Mouse (Mus musculus): ENCODE data around the gene Zkscan7. TPM values are rescaled to one million over a fixed set of nuclear protein-coding genes. Genes with fewer than 3 reads are reported as not detected.

The Zkscan7 gene
- polyA plus RNA-seq, 2 experiments = 0.22 to 0.85 TPM

DNA sequence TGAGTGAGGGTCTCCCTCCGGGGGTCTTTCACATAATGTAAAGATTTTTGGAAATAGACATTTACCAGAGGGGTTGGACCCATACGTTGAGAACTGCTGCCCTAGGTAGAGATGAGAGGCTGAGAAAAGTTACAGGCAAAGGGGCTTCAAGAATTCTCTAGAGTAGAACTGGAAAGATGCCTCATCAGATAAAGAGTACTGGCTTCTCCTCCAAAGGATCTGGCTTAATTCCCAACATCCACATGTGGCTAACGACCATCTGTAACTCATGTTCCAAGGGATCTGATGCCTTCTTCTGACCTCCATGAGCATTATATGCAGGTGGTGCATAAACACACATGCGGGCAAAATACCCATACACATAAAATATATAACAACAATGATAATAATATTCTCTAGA lies 29.9 kb upstream of the Zkscan7 start:
- WGBS (ENCODE audit: insufficient replicate concordance) = 79% methylated on average over 4 of the region's 4 CpGs
- Histone ChIP-seq H3K4me2 (ENCODE audit: low read depth) (no peak overlapping the region), H3K4me3 (ENCODE audit: insufficient read depth in 1 of 2, low read depth in 2 of 2, low read length in 2 of 2) (no peak overlapping the region), H3K9ac (replicated peaks) (no peak overlapping the region), H3K27ac (no peak overlapping the region), H3K4me1 (replicated peaks; ENCODE audit: control insufficient read depth in 2 of 2, insufficient read depth in 2 of 2, low read length in 1 of 2) (no peaks in the 10 kb centered on the region), H3K36me3 (replicated peaks; ENCODE audit: control insufficient read depth, insufficient read depth, low read depth) (peaks cover 77% of the 10 kb centered on the region), H3K27me3 (ENCODE audit: control insufficient read depth, insufficient read depth, low read length) (no peaks in the 10 kb centered on the region), H3K9me3 (ENCODE audit: control insufficient read depth, low read length) (peaks cover 12% of the 10 kb centered on the region)
- ATAC-seq (ENCODE audit: insufficient read depth) = no peak
- DNase-seq (ENCODE audit: low read depth in 3 of 3, low spot score in 3 of 3) = no peak
- TF ChIP-seq EP300 (IDR thresholded peaks at IDR 0.05; ENCODE audit: low read depth) = no peak
- no peak for TF ChIP-seq CTCF (IDR thresholded peaks at IDR 0.05; ENCODE audit: low read depth)

DNA sequence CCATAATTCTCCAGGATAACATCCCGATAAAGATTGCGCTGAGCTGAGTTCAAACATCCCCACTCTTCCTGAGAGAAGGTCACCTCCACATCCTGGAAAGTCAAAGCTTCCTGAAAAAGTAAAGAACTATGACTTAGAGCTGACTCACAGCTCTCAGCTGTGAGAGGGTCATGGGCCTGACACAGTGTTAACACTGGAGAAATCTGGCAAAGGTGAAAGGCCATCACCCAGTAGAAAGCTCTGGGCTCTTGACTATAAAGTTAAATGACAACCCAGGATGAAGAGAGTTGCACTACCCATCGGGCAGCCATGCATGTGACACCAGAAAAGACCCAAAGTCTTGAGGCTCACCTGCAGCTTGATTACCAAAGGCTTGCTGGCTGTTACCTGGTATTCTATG lies 28.8 kb upstream of the Zkscan7 start:
- DNase-seq (ENCODE audit: low read depth in 3 of 3, low spot score in 3 of 3) (no peak), ATAC-seq (ENCODE audit: insufficient read depth) (no peak)
- WGBS (ENCODE audit: insufficient replicate concordance) = 89% methylated on average over 3 of the region's 3 CpGs
- H3K36me3 ChIP-seq (replicated peaks; ENCODE audit: control insufficient read depth, insufficient read depth, low read depth) = peaks cover 87% of the 10 kb centered on the region
- TF ChIP-seq CTCF (IDR thresholded peaks at IDR 0.05; ENCODE audit: low read depth) (no peak), EP300 (IDR thresholded peaks at IDR 0.05; ENCODE audit: low read depth) (no peak)
- no peak overlapping the region for H3K4me3 ChIP-seq (ENCODE audit: insufficient read depth in 1 of 2, low read depth in 2 of 2, low read length in 2 of 2)
- no peak overlapping the region for H3K27ac ChIP-seq
- H3K4me2 ChIP-seq (ENCODE audit: low read depth) = no peak overlapping the region
- no peaks in the 10 kb centered on the region for H3K27me3 ChIP-seq (ENCODE audit: control insufficient read depth, insufficient read depth, low read length)
- H3K9ac ChIP-seq (replicated peaks) = no peak overlapping the region
- H3K9me3 ChIP-seq (ENCODE audit: control insufficient read depth, low read length) = peaks cover 20% of the 10 kb centered on the region
- no peaks in the 10 kb centered on the region for H3K4me1 ChIP-seq (replicated peaks; ENCODE audit: control insufficient read depth in 2 of 2, insufficient read depth in 2 of 2, low read length in 1 of 2)

GRCm38 (mm10) chr9:122860752-122861151 lies 24.7 kb upstream of the Zkscan7 start:
- Histone ChIP-seq H3K27ac (no peak overlapping the region), H3K4me2 (ENCODE audit: low read depth) (no peak overlapping the region), H3K4me3 (ENCODE audit: insufficient read depth in 1 of 2, low read depth in 2 of 2, low read length in 2 of 2) (no peak overlapping the region), H3K4me1 (replicated peaks; ENCODE audit: control insufficient read depth in 2 of 2, insufficient read depth in 2 of 2, low read length in 1 of 2) (peaks cover 13 to 15% of the 10 kb centered on the region in 2 experiments), H3K27me3 (ENCODE audit: control insufficient read depth, insufficient read depth, low read length) (no peaks in the 10 kb centered on the region), H3K9ac (replicated peaks) (no peak overlapping the region), H3K9me3 (ENCODE audit: control insufficient read depth, low read length) (peaks cover 20% of the 10 kb centered on the region), H3K36me3 (replicated peaks; ENCODE audit: control insufficient read depth, insufficient read depth, low read depth) (peaks cover 62% of the 10 kb centered on the region)
- ATAC-seq (ENCODE audit: insufficient read depth) (no peak), DNase-seq (ENCODE audit: low read depth in 3 of 3, low spot score in 3 of 3) (no peak)
- no peak for TF ChIP-seq CTCF (IDR thresholded peaks at IDR 0.05; ENCODE audit: low read depth)
- no peak for TF ChIP-seq EP300 (IDR thresholded peaks at IDR 0.05; ENCODE audit: low read depth)

GRCm38 (mm10) chr9:122863731-122864130 lies 21.8 kb upstream of the Zkscan7 start:
- Histone ChIP-seq H3K9ac (replicated peaks) (no peak overlapping the region; the same call in 1 of the 2 replicates), H3K27ac (no peak overlapping the region), H3K27me3 (ENCODE audit: control insufficient read depth, insufficient read depth, low read length) (no peaks in the 10 kb centered on the region), H3K4me2 (ENCODE audit: low read depth) (peak overlapping the region; percentile 64), H3K9me3 (ENCODE audit: control insufficient read depth, low read length) (peaks cover 20% of the 10 kb centered on the region), H3K4me1 (replicated peaks; ENCODE audit: control insufficient read depth in 2 of 2, insufficient read depth in 2 of 2, low read length in 1 of 2) (peaks cover 15 to 16% of the 10 kb centered on the region in 2 experiments), H3K36me3 (replicated peaks; ENCODE audit: control insufficient read depth, insufficient read depth, low read depth) (peaks cover 37% of the 10 kb centered on the region), H3K4me3 (ENCODE audit: insufficient read depth in 1 of 2, low read depth in 2 of 2, low read length in 2 of 2) (peak overlapping the region in 1 of 2 experiments; percentile 14; a peak in 2 of 4 replicates)
- no peak for ATAC-seq (ENCODE audit: insufficient read depth)
- no peak for TF ChIP-seq EP300 (IDR thresholded peaks at IDR 0.05; ENCODE audit: low read depth)
- TF ChIP-seq CTCF (IDR thresholded peaks at IDR 0.05; ENCODE audit: low read depth) = no peak
- DNase-seq (ENCODE audit: low read depth in 3 of 3, low spot score in 3 of 3) = peak in 1 of 3 experiments; percentile 17
- WGBS (ENCODE audit: insufficient replicate concordance) = 52% methylated on average over 2 of the region's 2 CpGs

- Histone ChIP-seq H3K9me3 (ENCODE audit: control insufficient read depth, low read length) (peaks cover 14% of the 10 kb centered on the region), H3K4me2 (ENCODE audit: low read depth) (peak overlapping the region; percentile 64), H3K27me3 (ENCODE audit: control insufficient read depth, insufficient read depth, low read length) (no peaks in the 10 kb centered on the region), H3K9ac (replicated peaks) (peak overlapping the region; percentile 87), H3K27ac (no peak overlapping the region), H3K4me1 (replicated peaks; ENCODE audit: control insufficient read depth in 2 of 2, insufficient read depth in 2 of 2, low read length in 1 of 2) (peaks cover 15 to 16% of the 10 kb centered on the region in 2 experiments), H3K36me3 (replicated peaks; ENCODE audit: control insufficient read depth, insufficient read depth, low read depth) (peaks cover 26% of the 10 kb centered on the region), H3K4me3 (ENCODE audit: insufficient read depth in 1 of 2, low read depth in 2 of 2, low read length in 2 of 2) (peak overlapping the region; percentile 63 to 76)
- no peak for DNase-seq (ENCODE audit: low read depth in 3 of 3, low spot score in 3 of 3)
- ATAC-seq (ENCODE audit: insufficient read depth) = no peak
- no peak for TF ChIP-seq CTCF (IDR thresholded peaks at IDR 0.05; ENCODE audit: low read depth)
- TF ChIP-seq EP300 (IDR thresholded peaks at IDR 0.05; ENCODE audit: low read depth) = no peak
- 50% methylated on average over 3 of the region's 3 CpGs for WGBS (ENCODE audit: insufficient replicate concordance)
These were observed 20.6 kb upstream of the Zkscan7 start for GRCm38 (mm10) chr9:122864848-122865247.

Data from liver, embryonic 14.5 days (tissue).